Mouse (Mus musculus) kidney, adult 2 months (tissue): ENCODE measurements at regions not wholly inside any gene's neighbourhood (a gene's known extent, or its start where the extent isn't known, plus 50 kb on each side); places are given as distances from the start of the nearest gene placed in this dataset.

Experiments
- CTCF ChIP-seq: fragments of 200-500 bp; conservative IDR thresholded peaks from 2 replicates; pipeline ENCODE4 v1.5.1; 2011; ENCODE audit warnings: low read depth, mild to moderate bottlenecking, control low read depth, low read length, moderate library complexity, mixed read lengths; ENCODE audit not compliant: insufficient read depth, insufficient read length
- POLR2A ChIP-seq: fragments of 200-500 bp; IDR thresholded peaks from one replicate; pipeline ENCODE4 v1.6.1; 2011; ENCODE audit warnings: low read depth, low read length, control low read depth

DNA sequence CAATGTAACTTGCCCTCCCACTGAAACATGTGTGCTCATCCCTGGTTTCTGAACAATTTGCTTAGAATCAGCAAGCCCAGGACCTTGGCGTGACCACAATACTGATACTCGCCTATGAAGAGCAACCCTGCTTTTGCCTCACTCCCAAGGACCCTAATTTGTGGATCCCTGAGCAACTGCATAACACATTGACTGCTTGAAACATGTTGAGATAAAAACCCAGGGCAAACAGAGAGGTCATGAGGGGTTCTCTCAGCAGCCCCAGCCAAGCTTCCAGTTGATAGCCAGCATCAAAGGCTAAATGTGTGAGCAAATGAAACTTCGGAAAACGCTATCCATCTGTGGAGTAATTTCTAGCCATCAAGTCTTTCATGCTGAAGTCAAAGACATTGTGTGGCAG, 57.2 kb upstream of the Igsf10 start:
- no peak for TF ChIP-seq CTCF
- no peak for TF ChIP-seq POLR2A
